Mouse (Mus musculus): ENCODE measurements at regions not wholly inside any gene's neighbourhood (a gene's known extent, or its start where the extent isn't known, plus 50 kb on each side); places are given as distances from the start of the nearest gene placed in this dataset.
"Not testable (repeated sequence)": the region's sequence is repeated elsewhere in the genome, so short reads cannot be mapped to it uniquely, and the experiment has no call there.

DNA sequence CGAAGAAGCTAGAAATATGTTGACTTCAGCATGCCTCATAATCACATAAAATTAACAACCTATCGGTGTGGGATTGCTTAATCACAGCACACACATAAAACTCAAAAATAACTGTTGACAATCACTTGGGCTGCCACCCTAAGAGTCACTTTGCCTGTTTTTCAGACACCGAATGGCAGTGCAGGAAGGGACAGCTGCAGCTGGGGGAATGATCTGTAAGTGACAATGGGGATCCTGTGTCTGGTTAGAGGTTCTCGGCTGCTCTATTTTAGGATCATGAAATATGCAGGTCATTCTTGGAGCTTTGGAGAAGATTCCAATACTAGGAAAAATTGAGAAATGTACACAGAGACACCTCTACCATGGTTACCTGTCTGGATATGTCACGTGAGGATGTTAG, 54.4 kb upstream of the Tcf12 start:
- intact Hi-C loops (cut with DNase I): no loop called here
- no peak for DNase-seq (ENCODE audit: extremely low spot score in 1 of 2, low spot score in 2 of 2)

DNA sequence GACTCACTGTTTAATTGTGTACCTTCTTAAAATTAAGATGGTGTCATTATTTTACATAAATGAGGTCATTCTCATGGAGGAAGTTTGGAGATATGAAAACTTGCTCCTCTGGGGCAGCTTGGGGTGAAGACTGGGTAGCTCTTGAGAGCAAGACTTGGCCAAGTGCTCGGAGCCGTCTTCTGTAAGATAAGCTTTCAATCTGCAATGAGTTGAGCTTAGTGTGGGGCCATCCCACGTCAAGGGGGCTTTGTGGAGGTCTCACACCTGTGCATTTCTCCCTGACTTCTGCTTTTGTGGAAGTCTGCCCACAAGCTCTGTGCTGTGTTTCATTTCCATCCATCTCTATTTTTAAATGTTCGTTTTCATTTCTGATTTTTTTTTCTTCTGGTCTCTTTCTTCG, 54.9 kb upstream of the Tcf12 start:
- no peak for DNase-seq (ENCODE audit: extremely low spot score in 1 of 2, low spot score in 2 of 2)
- intact Hi-C loops (cut with DNase I): no loop called here

DNA sequence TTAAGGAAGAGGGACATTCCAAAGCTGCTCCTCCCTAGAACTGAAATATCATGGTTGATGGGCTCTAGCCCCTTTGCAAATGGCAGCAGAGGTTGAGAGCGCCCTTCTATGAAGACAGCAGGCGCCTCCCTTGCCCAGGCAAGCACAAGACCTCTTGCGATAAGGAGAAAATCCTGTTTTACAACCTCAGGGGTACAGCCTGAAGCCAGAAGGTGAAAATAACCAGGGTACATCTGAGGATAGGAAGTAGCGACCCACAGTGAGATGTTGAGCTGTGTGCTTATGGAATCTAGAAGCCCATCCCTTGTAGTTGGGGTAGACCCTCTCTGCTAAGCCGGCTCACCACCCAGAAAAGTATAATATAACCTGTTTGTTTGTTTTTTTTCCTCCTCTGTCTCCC, 57.6 kb upstream of the Tcf12 start:
- intact Hi-C loops (cut with DNase I): no loop called here
- DNase-seq (ENCODE audit: extremely low spot score in 1 of 2, low spot score in 2 of 2): no peak

DNA sequence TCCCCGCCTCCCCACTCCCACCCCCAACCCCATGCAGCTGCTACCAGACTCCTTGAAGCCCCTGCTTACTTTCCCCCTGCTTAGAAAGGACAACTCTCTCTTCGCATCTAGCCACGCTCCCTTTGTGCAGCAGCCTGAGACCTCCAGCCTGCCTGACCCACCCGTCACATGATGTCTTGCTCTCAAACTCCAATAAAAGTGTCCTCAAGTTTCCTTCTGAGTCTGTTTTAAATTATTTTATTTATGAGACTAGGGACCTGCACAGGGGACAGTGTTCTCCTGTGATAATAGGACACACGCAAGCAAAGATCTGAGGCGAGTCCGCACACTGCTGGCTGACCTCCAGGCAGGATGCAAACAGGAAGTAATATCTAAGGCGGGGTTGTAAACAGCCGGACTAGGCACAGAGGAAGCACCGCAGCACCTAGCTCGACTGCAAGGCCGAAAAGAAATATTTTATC, 58.1 kb upstream of the Tcf12 start:
- intact Hi-C loops (cut with DNase I): no loop called here
- DNase-seq (ENCODE audit: extremely low spot score in 1 of 2, low spot score in 2 of 2): peak in 1 of 2 experiments; percentile 79

DNA sequence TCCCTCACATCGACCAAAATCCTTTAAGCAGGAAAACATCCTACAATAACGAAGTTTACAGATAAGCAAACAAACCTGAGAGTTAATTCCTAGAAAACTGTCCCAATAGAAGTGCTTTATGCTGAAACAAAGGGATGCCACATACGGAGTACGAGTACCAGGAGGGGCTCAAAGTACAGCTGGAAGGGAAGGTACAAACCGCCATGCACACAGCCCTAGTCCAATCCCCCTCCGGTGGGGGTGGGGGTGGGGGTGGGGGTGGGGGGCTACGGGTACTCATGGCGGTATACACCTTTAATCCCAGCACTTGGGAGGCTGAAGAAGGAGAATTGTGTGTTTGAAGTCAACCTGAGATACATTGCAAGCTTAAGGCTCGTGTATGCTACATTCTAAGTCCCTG, 58.6 kb upstream of the Tcf12 start:
- intact Hi-C loops (cut with DNase I): no loop called here

DNA sequence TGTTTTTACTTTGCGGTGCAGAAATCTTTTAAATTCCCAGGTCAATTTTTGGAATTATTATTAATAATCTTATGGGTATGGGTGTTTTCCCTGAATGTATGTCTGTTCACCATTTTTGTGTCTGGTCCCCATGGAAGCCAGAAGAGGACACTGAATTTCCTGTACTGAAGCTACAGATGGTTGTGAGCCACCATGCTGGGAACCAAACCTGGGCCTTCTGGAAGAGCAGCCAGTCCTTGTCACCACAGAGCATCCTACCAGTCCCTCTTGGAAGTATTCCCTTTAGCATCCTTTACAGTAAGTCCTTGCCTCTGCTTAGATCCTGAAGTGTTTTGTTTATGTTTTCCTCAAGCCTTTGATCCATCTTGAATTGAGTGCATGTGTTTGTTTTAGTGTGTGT, 60.7 kb upstream of the Tcf12 start:
- DNase-seq (ENCODE audit: extremely low spot score in 1 of 2, low spot score in 2 of 2): no peak
- intact Hi-C loops (cut with DNase I): no loop called here

More for the DNA sequence above, 58.6 kb upstream of the Tcf12 start:
- DNase-seq (ENCODE audit: extremely low spot score in 1 of 2, low spot score in 2 of 2): no peak

DNA sequence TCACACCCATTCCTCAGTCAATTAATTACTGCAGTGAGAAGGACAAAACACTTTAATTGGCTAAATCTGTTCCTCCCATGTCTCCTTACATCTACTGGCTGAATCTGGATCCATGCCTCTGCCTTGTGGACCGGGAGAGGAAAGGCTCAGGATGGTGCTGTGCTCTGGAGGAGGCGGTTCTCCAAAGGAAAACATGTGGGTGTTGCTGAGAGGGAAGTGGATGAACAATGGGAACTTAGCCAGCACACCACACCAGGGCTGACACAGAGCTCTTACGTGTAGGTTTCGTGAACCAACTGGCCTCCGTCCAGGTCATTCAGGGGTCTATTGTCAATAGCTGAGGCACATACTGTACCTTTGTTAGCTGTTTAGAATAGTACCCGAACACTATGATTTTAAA, 69.3 kb upstream of the Tcf12 start:
- peak in 1 of 2 experiments; percentile 60 for DNase-seq (ENCODE audit: extremely low spot score in 1 of 2, low spot score in 2 of 2)
- intact Hi-C loops (cut with DNase I): no loop called here

DNA sequence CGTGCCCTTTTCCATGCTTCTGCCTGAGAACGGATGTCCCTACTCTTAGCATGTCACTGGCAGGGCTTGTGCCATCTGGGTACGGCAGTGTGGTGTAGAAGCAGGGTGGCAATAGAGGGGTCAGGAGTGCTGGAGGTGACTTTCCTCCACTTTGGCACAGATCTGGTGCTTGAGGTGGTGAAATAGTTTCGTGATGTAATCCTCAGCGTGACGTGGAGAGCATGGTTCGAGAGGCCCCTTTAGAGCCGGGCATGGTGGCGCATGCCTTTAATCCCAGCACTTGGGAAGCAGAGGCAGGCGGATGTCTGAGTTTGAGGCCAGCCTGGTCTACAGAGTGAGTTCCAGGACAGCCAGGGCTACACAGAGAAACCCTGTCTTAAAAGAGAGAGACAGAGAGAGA, 71.7 kb upstream of the Tcf12 start:
- DNase-seq (ENCODE audit: extremely low spot score in 1 of 2, low spot score in 2 of 2): no peak
- intact Hi-C loops (cut with DNase I): no loop called here

DNA sequence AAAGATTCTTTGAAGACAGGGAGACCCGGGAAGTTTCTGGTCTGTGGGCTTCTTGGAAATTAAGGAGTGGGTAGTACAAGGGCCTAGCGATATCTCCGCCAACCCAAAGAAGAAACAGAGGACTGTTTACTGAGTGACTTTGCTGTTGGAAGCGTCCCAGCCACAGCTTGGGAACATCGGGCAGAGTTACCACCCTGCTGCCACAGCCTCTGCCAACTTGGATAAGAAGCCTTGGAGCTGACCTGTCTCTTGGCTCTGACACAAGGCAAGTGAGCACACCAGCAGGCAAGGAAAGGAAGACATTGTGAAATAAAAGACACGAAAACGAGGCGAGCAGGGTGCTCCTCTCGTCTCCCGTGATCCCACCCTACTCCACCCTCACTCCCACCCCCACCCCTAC, 72.3 kb upstream of the Tcf12 start:
- DNase-seq (ENCODE audit: extremely low spot score in 1 of 2, low spot score in 2 of 2): peak in 1 of 2 experiments; percentile 33
- intact Hi-C loops (cut with DNase I): no loop called here

DNA sequence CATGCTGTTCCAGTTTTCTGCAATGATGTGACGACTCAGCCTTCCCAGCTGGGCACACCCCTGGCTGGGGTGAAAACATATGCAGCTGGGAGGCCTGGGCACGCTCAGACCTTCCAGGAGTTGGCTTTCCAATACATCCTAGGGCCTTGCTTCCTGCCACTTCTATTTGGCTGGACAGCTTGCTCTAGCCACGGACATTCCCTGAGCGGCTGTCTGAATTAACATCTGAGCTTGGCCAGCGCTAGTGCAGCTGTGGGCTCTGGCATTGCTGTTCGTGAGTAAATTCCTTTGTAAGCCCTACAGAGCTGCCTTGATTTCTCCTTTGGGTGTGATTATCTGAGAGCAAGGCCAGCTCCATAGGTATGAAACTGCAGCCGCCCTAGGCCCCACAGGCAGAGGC, 78.2 kb upstream of the Tcf12 start:
- intact Hi-C loops (cut with DNase I): loop anchor here (5.0 to 10.0 kb wide), 2 partner anchors 358 to 545 kb away; no protein-coding TSS in a partner anchor
- DNase-seq (ENCODE audit: extremely low spot score in 1 of 2, low spot score in 2 of 2): no peak

DNA sequence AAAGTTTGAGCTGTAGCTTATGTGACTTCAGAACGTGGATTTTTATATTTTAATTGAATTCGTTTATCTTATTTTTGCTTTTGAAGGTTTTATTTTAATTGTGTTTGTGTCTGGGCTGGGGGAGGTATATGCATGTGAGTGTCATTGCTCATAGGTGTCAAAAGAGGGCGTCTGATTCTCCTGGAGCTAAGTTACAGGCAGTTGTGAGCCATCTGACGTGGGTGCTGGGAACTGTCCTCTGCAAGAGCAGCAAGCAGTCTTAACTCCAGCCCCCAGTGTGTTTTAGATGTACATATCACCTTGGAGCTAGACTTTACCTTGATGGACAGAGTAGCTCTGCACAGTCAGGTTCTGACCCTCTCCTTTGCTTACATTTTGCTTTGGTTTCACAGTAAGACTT, 79.0 kb upstream of the Tcf12 start:
- intact Hi-C loops (cut with DNase I): loop anchor here (5.0 to 10.0 kb wide), 2 partner anchors 358 to 546 kb away; no protein-coding TSS in a partner anchor
- no peak for DNase-seq (ENCODE audit: extremely low spot score in 1 of 2, low spot score in 2 of 2)

DNA sequence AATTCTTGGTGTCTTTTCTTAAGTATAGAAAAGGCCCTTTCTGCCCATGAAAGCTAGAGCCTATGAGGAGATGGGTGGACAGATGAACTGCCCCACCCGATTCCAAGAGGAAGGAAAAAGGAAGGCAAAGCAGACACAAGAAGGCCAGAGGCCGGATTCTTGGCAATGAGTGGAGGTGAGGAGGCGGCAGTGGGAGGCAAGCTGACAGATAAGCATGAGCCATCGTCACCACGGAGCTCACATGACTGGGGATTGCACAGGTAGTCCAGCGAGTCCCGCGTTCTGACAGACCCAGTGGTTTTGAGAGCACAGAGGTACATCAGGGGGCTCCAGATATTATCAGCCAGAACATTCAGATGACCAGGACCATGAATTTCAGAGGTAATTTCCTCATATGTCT, 79.4 kb upstream of the Tcf12 start:
- no peak for DNase-seq (ENCODE audit: extremely low spot score in 1 of 2, low spot score in 2 of 2)
- intact Hi-C loops (cut with DNase I): loop anchor here (5.0 to 10.0 kb wide), 2 partner anchors 359 to 546 kb away; no protein-coding TSS in a partner anchor

DNA sequence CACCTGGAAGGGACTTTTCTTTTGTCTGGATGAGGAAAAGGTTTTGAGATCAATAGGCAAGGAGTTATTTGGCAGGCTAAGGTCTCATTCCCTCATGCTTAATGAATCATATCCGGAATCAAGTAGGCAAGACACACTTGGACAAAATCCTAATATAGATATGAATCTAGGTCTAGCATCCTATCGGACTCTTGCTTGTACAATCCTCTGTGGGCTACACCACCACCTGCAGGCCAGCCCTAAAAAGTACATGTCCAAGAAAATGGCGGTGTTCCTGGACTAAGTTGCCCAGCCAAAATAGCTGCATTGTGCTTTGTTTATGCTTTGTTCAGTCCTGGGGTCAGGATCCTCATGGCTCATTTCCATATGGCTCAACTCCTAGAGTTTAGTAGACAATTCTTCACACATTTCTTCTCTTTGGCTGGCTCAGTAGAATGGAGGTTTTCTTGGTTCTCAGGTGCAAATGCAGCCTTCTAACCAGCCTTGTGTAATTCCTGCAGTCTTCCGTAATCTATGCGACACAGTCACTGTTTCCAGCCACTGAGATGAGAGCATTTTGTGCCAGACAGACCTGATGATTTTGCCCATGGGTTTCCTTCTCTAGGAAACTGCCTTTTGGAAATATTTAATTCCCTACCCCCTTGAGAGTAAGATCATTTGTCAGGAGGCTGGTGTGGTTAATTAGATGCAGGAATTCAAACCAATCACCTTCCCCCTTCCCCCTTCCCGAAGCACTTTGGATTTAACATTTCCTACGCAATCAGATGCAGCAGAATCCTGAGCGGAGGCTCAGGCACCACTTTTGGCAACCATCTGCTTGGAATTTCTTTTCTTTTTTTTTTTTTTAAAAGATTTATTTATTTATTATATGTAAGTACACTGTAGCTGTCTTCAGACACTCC, 80.6 kb upstream of the Tcf12 start:
- DNase-seq (ENCODE audit: extremely low spot score in 1 of 2, low spot score in 2 of 2): peak; percentile 45 to 71
- intact Hi-C loops (cut with DNase I): loop anchor here (5.0 to 10.0 kb wide), 2 partner anchors 360 to 548 kb away; no protein-coding TSS in a partner anchor

DNA sequence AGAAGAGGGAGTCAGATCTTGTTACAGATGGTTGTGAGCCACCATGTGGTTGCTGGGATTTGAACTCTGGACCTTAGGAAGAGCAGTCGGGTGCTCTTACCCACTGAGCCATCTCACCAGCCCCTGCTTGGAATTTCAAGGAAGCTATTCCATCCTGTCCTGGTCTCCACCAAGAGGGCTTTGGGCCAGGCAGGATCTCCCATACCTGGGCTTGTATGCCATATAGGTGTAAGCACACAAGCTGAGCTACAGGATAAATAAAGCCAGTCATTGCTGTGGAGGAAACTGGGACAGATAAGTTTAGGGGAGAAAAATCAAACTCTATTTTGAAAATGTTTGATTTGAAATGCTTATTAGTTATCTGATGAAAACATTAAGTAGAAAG, 81.3 kb upstream of the Tcf12 start:
- intact Hi-C loops (cut with DNase I): loop anchor here (5.0 to 10.0 kb wide), 2 partner anchors 361 to 548 kb away; no protein-coding TSS in a partner anchor
- DNase-seq (ENCODE audit: extremely low spot score in 1 of 2, low spot score in 2 of 2): not testable (repeated sequence)

DNA sequence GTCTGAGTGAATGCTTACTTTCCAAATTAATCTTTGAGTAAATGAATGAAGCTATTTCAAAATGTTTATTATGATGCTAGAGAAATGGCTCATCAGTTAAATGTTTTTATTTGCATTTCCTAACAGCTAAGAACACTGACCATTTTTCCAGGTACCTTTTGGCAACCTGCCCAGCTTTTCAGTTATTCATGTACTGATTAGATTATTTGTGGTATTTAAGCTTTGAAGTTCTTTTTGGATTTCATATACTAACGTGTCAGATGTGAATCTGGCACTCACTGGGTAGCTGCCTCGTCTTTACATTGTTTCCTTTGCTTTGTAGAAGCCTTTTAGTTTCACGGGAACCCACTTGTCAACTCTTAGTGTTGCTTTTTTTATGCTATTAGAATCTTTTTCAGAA, 79.3 kb upstream of the Zfp280d start:
- DNase-seq (ENCODE audit: extremely low spot score in 1 of 2, low spot score in 2 of 2): no peak
- intact Hi-C loops (cut with DNase I): loop anchor here (10.0 kb wide), 1 partner anchor 551 kb away; no protein-coding TSS in a partner anchor

DNA sequence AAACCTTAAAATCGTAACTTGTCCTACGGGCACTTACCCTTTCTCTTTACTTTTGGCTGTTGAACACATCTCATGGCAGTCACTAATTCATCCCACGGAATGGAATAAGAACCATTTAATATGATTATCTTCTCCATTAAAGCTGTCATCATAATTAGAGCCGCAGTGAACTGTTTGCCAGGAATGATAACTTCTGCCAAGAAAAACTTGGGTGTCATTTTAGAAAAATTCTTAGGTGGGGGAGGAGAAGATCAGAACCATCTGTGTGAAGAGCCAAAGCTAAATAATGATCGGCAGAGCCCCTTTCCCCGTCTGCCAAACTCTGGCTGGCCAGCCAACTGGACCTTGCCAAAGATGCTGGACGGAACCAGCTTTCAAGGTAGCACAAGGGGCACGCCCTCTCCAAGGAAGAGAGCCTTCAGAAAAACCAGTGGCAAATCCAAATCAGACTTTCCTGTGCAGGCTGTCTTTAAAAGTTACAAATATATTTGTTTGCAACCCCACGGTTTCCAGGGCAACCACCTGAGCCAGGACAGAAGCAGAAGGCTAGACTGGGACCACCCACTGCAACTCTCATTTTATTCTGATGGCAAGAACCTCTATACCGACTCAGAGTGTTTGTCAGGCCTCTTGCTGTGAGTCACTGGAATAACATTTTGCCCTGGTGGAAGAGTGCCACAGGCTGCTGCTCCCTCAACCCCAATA, 77.9 kb upstream of the Zfp280d start:
- intact Hi-C loops (cut with DNase I): loop anchor here (10.0 kb wide), 1 partner anchor 552 kb away; no protein-coding TSS in a partner anchor

DNA sequence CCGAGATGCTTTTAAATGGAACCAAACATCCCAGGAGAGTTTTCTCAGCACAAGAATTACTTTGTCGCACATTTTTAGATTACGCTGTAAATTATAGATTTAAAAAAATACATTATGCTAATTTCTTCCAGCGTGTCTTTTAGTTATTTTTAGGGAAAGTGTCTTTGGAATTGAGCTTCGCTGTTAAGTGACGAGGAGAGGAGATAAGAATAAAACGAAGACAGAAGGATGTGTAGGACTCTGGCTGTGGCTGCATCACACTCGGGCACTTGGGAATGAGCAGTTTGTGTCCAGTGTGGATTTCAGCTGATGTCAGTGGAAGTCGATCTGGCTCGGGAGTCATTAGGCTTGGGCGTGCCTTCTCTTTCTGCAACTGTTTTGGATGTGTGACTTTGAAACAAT, 77.3 kb upstream of the Zfp280d start:
- intact Hi-C loops (cut with DNase I): loop anchor here (10.0 kb wide), 1 partner anchor 553 kb away; no protein-coding TSS in a partner anchor
- no peak for DNase-seq (ENCODE audit: extremely low spot score in 1 of 2, low spot score in 2 of 2)

More for the DNA sequence above, 77.9 kb upstream of the Zfp280d start:
- peak; percentile 30 to 42 for DNase-seq (ENCODE audit: extremely low spot score in 1 of 2, low spot score in 2 of 2)

DNA sequence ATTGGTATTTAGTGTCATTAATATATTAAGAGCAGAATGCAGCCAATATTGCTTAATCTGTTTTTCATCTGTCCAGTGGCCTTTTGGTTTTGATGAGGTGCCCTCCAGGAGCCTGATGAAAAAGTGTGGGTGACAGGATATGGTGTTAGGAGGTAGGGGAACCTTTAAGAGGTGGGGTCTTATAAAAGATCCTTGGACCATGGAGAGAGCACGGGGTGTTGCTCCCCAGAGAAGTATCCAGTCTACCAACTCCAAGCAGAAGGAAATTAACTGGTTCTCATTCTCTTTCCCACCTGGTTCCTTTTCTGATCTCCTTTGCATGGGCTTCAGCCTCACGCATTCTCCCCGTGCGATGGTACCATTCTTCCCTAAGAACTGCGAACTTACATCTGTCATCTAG, 75.7 kb upstream of the Zfp280d start:
- intact Hi-C loops (cut with DNase I): loop anchor here (10.0 kb wide), 1 partner anchor 554 kb away; no protein-coding TSS in a partner anchor
- DNase-seq (ENCODE audit: extremely low spot score in 1 of 2, low spot score in 2 of 2): no peak

DNA sequence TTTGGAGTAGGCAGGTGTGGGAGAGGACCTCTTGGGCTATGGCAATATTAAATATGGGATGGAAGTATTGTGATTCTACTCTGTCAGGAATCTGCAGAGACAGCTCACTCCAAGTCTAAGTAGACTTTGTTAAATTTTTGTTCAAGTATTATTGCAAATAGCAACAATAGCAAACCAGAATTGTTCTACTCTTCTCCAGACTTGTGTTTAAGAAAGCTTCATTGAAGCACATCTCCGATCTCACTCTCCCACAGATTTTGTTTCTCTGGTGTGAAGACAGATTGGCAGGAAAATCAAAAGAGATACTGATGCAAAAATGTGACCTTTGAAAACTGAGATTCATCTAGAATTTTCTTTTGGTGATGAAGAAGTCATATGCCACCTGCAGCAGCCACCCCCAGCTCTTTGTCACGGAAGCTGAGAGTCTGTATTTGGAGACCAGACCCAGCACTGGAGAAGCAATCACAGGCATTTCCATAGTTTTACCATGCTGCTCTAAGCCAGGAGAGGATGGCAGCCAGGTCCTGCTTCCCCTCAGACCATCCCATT, 70.2 kb upstream of the Zfp280d start:
- intact Hi-C loops (cut with DNase I): no loop called here
- no peak for DNase-seq (ENCODE audit: extremely low spot score in 1 of 2, low spot score in 2 of 2)

All from left cerebral cortex, postnatal 10 days (tissue).